Mouse (Mus musculus) left cerebral cortex, adult 11 months (tissue): ENCODE results near the gene Nfx1.
"Not testable (repeated sequence)": the region's sequence is repeated elsewhere in the genome, so short reads cannot be mapped to it uniquely, and the experiment has no call there.

Experiments used
- DNase-seq: peaks from one replicate; pipeline ENCODE4 v3.0.0; 2022; ENCODE audit warnings: low spot score

The Nfx1 gene

DNA sequence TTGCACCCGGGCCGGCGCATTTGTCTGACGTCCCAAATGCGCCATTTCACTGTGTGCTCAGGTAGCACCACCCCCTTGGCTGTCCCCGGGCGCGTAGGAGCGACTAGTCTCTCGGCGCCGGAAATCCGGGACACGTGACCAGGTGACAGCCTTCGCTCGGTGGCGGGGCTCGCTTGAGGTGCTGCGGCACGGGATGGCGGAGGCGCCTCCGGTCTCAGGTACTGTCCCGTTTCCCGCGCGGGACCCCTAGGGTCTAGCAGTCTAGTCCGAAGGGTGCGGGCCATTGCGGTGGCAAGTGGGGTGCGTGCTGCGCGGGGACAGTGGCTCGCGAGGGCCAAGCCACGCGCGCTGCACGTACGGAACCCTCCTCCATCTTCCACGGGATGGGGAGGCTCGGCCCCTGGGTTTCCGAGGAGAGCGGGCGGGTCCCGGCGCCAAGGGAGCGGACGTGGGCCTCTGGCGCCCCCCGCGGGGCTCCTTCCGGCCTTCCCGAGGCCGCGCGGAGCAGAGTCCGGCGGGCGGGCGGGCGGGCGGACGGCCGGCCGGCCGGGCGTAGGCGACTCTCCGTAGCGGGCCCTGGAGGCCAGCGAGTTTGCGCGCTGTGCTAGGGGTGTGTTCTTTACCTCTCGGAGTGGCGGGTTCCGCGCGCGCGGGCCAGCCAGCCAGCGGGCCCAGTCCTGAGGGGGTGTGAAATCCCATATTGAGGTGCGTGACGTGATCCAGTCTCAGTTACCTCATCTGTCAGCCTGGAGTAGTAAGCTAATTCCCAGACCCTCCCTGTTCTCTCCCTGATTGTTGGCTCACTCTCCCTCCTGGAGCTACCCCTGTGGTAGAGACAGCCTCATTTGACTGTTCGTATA is at the start of gene Nfx1:
Gene Nfx1 (plus strand): TSS at position 65 of the 860 bp plus-strand sequence.
- peak; percentile 92 for DNase-seq

DNA sequence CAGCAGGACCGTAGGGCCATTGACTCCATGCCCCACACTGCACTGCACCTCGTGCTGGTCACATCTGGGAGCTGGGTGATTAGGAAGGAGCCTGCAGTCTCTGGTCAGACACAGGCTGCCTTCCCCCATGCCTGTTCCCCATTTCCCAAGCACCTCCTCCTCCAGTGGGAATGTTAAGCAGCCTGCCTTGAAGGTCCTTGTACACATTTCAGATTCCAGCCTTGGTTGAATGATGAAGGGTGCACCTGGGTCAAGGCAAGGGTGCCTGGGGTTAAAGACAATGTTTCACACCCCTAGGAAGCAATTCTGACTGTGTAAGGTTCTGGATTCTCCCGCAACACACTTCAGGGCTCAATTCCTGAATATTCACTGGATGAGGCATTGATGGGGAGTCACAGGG is 49.4 kb upstream of the Nfx1 start:
- no peak for DNase-seq

DNA sequence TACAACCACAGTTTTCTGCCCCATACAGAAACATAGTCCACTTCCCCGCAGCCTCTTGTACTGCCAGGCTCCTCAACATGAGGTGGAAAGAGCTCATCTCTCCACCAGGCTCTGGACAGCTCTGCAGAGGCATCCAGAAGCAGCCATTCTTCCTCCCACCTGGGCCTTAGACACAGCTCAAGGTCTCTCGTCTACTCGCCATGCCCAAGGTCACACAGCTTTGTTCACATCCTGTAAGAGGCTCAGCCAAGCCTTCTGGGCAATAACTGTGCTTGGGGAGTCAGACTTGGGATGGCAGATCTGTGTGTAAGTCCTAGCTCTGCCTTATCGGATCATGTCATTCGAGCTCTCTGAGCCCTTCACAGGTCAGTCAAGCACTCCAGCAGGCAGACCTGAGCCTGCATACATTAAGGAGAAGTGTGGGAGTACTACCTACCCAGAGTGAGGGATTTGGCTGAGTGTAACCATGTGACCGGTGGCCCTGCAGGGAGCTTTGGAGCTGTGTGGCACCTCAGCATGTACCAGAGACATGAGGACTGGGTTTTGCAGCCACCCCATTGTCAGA is 47.5 kb upstream of the Nfx1 start:
- no peak for DNase-seq

DNA sequence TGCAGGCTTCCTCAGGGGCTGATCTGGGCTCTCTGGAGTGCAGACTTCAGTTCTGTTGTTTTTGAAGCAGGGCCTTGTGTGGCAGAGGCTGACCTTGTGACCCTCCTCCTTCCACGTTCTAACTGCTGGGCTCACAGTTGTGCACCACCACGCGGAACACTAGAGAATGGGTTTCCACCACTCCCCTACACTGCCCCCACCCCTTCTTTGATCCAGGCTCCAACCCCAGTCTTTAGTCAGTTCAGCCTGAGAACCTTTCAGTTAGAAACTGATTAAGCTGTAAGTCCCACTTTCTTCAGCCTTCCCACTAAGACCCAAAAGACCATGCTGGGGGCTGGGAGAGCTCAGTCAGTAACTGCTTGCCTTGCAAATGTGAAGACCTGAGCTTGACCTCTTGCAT is 45.1 kb upstream of the Nfx1 start:
- DNase-seq, result no peak

DNA sequence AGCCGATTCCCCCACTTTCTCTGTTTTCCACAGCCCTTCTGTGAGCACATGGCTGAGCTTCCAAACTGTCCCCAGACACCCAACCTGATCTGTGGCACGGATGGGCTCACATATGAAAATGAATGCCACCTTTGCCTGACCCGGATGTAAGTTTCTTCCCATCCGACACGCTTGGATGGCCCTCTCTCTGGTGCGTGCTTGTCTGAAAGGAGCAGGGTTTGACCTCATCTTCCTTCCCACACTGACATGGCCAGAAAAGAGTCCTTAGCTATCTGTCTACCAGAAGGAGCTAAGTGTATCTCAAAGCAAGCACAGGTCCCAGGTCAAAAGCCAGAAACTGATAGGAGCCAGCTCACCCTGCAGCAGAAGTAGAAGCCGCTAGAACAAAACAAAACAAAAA is 41.7 kb upstream of the Nfx1 start:
- DNase-seq, result no peak

DNA sequence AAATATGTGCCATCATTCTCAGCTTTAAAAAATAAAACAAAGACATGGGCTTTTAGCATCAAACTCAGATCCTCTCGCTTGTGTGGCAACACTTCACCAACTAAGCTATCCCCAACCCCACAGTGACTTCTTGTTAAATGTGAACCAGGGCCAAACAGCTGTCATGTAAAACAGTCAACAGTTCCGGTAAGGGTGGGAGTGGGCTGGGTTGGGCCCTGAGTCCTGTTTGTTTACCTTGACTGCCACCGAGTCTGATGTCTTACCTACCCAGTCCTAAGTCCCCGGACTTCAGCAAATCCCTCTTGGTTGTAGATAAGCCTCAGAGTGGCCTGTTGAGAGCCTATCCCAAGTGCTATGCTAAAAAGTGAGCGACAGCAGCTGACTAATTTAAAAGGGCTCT is 37.0 kb upstream of the Nfx1 start:
- no peak for DNase-seq

DNA sequence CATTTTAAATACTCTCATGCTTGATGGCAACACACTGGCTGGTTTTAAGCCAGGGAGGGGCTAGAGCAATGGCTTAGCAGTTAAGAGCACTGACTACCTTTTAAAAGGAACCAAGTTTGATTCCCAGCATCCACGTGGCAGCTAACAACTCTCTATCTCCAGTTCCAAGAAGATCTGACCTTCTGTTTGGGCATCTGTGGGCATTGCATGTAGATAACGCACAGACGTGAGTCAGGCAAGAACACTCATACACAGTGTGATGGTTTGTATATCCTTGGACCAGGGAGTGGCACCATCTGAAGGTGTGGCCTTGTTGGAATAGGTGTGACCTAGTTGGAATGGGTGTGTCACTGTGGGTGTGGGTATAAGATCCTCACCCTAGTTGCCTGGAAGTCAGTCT is 36.3 kb upstream of the Nfx1 start:
- DNase-seq, result not testable (repeated sequence)

DNA sequence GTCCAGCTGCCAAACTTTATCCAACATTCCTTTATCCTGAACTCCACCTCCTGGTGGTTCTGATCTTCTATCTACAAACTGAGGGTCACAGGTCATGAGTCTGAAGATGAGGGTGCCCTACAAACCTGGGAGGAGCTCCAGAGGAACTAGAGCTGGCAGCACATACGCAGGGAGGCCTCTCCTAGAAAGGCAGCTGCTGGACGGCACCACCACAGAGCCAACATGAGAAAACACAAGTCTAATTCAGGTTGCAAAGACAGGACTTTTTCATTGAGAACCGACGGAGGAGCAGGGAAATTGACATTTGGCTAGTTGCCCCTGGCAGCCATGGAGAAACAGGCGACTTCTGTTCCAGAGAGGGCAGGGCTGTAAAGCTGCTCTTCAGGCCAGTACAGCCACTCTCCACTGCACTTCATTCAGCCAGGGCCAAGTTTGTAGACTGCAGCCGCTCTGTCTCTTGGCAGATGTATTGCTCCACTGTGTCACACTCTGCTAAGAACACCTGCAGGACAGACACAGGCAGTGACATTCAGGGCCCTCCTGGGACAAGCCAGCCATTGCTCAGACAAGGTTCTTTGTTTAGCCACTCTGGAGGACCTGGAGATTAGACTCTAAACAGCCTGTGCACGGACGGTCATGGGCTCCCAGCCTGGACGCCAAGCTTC is 34.4 kb upstream of the Nfx1 start:
- peak; percentile 49 for DNase-seq

DNA sequence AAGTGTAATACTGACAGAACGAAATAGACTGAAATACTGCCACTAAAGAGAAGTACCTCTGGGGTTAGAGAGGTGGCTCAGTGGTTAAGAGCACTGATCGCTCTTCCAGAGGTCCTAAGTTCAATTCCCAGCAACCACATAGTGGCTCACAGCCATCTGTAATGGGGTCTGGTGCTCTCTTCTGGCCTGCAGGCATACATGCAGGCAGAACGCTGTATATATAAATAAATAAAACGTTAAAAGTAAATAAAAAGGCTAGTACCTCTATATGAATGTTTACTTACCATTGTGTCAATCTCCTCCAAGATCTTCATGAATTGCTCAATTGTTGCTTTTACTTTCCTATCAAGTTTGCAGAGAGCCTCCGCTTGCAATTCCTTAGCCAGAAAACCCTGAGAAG is 31.9 kb upstream of the Nfx1 start:
- DNase-seq, result no peak

DNA sequence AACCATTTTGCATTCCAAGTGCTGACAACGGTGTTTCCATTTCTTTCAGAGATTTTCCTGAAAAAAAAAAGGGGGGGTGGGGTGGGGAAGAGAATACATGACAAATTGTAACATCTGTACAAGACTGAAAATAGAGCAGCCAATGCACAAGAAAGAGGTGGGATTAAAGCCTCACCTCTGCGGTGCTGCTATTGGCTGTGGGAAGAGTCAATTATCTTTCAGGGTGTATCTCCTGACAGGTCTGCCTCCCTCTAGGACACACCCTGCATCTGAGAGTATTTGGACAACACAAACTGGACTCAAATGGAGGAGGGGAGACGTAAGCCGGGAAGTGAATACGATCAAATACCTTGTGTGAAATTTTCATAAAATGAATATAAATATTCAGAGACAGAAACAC is 27.1 kb upstream of the Nfx1 start:
- DNase-seq, result no peak

DNA sequence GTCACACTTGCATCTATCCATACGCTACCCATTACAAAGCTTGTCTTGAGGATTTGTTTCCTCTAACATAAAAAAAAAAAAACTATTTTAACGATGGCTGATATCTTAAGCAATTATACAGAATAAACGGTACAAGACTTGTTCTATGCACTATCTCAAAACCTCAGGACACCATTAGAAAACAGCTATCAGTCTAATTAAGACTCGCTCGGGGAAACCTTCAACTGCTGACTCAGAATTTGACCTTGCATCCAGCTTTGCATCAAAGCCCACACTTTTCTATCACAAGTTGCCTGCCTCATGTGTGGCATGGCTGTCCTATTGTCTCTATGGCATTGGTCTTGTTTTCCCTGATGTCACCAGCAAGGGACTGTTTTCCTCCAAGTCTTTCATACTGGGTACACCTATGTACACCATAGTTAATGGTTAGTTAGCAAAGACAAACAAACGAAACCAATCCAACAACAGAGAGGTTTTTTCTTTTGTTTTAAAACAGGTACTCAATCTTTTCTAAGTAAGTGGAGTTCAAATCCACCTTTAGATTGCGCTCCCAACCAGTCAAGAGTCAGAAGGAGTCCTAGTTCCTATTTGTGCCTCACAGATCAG is 24.1 kb upstream of the Nfx1 start:
- DNase-seq, result no peak

DNA sequence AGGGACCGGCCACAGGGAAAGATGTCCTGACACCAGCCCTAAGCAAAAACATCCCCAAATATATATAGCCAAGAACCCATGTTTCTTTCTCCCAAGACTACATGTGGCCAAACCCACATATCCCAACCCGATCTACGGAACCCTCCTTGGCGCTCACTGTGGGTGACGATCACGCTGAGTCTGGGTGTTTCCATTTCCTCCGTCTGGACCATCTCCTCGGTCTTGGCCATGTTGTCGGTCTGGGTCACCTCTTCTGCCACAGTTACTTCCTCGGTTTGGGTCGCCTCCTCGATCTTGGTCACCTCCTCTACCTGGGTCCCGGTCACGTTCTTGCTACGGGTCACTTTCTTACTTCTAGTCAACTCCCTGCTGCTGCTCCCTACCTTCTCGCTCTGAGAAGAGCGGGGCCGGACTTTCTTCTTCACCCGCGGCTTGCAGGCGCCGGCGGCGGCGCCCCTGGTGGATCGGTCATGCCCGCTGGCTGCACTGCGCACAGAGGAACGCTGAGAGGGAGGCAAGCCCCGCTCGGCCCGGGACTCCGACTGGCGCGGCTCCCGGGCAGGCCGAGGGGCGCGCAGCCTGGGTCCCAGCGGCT is 23.0 kb upstream of the Nfx1 start:
- peak; percentile 24 for DNase-seq

DNA sequence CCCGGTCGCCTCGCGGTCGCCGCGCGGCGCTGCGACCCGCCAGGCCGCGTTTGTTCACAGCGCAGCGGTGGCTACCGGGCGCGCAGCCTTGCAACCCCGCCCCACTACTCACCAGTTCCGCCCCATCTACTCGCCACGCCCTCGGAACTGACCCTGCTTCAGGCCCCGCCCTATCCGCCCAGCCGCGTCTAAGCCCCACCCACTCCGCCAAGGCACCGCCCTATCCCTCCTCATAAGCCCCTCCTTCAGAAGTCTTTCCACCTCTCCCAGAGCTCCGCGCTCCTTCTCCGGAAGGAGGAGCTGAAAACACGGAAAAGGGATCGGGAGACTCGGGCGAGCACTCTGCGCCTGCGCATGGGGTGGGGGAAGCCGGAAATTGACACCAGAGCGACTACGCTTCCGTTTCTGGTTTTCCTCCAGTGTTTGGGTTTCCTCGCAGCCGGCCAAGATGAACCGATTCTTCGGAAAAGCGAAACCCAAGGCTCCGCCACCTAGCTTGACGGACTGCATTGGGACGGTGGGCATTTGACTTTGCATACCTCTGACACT is 22.5 kb upstream of the Nfx1 start, which contains the start of the genes Bag1 and Chmp5:
Gene Bag1 (minus strand): TSS at position 135 of the 549 bp plus-strand sequence.
Gene Chmp5 (plus strand): TSS at position 248 of the 549 bp plus-strand sequence.
- peak; percentile 98 for DNase-seq

DNA sequence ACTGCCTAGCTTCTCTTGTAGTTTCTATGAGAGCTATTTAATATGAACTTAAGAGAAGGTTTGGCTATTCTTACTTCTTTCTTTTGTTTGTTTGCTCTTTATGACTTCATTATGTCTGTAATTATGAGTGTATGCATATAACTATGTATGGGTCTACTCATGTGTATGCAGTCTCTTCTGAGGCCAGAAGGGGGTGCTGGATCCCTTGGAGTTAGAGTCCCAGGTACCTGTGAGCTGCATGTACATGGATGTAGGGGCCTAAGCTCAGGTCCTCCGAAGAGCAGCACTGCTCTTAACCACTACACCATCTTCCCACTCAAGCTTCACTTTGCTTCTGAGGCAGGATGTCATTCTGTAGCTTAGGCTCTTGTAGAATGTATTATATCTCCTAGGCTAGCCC is 17.2 kb upstream of the Nfx1 start:
- DNase-seq, result no peak

DNA sequence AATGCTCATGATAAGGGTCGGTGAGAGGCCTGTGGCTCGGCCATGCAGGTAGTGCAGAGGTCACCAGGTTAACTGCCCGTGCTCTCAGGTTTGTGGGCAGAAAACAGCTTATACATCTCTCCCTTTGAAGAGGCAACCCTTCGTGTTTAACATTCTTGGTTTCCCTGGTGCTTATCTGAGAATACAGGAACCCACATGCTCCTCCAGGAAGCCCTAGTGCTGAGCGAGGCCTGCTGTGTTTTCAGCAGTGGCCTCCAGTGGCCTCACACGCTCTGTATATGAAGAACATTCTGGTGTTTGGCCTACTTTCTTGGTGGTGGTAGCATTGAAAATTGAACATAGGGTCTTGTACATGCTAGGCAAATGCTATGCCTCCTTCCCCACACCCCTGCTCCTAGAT is 14.8 kb upstream of the Nfx1 start:
- no peak for DNase-seq

DNA sequence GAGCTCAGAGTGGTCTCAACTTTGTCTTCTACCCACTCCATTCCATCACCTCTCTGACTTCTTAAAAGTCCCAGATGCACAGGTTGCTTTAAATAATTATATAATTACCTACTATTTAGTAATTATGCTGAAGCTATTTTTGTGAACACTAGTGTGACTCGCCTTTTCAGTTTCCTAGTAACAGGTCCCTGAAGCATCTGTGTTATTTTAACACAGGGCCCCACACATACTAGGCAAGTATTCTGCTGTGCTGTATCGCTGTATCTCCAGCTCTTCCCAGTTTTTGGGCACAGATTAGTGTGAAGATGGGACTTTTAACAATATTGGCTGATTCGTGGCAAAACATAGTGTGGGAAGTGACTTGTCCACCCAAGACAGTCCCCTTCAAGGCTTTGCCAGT is 7.2 kb upstream of the Nfx1 start:
- no peak for DNase-seq

DNA sequence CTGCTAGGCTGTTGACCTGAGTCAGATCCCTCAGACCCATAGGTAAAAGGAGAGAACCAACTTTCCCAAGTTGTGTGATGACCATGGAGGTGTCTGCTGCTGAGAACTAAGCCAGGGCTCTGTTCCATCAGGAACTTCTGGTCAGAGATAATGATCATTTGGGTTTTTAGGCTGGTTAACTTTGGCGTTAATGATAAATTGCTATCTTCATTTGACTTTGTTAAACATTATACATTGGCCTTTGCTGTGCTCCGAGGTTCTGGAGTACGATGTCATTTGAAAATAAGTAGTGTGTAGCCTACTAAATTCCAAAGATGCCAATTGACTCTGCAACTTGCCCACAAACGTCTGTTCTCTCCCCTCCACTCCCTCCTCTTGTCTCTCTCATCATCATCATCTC is 1.5 kb upstream of the Nfx1 start:
- no peak for DNase-seq

DNA sequence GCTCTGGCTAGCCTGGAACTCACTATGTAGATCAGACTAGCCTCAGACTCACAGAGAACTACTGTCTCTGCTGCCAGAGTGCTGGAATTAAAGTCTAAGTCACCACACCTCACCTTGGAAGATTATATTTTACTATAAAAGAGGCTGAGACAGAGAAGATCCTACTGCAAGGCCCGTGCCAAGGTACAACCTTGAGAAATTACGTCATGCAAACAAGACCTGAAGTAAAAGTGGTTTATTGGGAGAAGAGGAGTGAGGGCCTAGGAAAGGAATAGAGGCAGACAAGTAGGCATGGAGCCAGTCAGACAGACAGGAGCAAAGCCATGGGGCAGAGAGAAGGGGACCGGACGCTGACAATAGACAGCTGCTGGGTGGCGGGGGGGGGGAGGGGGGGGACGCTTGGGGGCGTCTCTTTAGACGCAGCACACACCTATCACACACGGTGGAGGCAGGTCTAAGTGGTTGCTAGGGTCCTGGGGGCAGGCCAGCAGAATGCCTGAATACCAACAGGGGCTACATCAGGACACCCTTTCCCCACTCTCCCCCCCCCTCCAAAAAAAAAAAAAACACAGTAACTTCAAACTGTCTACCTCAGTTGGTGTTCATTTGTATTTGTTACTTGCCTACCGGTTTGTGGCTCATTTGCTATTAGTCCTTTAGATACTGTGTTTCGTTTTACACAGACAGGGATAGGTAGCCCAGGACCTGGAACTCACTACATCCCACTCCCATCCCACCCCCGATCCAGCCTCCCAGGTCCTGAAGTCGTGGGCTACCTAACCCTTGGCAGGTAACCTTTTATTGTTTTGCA is 720 bp upstream of the Nfx1 start:
- no peak for DNase-seq

DNA sequence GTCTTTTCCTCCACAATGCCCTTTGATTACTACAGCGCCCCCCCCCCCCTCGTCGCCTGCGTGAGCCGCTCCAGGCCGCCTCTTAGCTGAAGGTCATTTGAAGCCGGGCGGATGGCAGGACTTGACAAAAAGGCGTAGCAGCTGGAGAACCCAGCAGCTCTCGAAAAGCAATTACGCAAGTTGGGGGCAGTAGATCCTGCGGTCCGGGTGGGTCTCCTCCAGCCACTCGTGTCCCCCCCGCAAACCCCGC is 189 bp upstream of the Nfx1 start:
- no peak for DNase-seq

DNA sequence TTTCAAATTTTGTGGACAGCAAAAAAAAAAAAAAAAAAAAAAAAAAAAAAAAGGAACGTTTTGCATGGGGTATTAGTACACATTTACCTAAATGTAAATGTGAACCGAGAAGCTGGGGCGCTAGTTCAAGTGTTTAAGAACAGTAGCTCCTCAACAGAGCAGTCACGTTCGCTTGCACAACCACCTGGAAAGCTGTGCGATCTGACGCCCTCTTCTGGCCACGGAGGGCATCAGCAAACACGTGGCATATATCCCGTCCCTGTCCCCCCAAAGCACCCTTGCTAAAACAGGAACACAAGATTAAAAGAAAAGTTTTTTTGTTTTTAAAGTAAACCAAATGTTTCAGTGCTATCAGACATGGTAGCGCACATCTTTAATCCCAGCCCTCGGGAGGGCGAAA is 1.0 kb downstream of the Nfx1 start:
- DNase-seq, result no peak

DNA sequence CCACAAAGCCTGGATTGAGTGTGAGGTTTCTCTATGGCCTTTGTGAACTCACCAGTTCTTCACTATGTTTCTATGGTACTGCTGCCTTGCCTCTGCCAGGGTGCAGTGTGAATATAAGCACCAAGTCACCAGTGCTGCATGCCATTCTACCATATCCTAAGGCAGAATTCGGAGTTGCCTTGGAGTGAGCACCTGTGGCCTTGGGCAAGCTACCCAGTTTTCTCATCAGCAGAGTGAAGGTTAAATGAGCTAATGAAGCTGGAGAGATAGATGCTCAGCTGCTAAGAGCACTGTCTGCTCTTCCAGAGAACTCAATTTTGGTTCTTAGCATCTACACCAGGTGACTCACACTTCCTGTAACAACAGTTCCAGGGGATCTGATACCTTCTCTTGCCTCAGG is 3.3 kb downstream of the Nfx1 start:
- DNase-seq, result no peak

DNA sequence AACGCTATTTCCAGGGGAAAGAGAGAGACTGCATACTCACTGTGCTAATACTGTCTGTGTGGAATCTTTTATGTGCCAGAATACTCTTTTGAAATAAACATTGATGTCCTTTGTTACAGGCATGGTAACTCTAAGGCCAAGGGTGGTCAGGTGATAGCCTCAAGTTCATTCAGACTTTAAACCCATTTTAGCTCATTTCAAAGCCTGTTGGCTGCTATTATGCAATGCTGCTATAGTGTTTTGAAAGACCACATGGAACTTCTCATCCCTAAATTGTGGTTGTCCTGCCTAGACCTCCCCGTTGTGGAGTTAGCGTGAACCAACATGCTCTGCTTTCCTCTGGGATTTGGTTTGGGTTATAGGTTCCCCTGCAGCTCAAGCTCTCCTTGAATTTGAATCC is 5.0 kb downstream of the Nfx1 start:
- no peak for DNase-seq
